Mouse (Mus musculus): Measurements from ENCODE around the gene Chsy1. TPM values are rescaled to one million over a fixed set of nuclear protein-coding genes. Genes with fewer than 3 reads are reported as not detected.
A peak's percentile ranks its signal among the peaks of the same experiment; 100 is the strongest.

The Chsy1 gene
- total and polyA plus RNA-seq, 3 experiments: 2.4 to 7.1 (median 4.6) TPM

GRCm38 (mm10) chr7:66080231-66080613, 29.1 kb upstream of the Chsy1 start:
- Histone ChIP-seq H3K9me3 (replicated peaks) (no peaks in the 10 kb centered on the region), H3K4me3 (ENCODE audit: low read depth, low read length) (peak overlapping the region; percentile 82), H3K4me1 (ENCODE audit: insufficient read depth, low read depth, low read length) (peaks cover 33% of the 10 kb centered on the region), H3K27me3 (ENCODE audit: insufficient read depth, low read length) (no peaks in the 10 kb centered on the region), H3K36me3 (replicated peaks) (peaks cover 72% of the 10 kb centered on the region)
- DNase-seq (ENCODE audit: low spot score): peak; percentile 38
- TF ChIP-seq GATA1 (IDR thresholded peaks at IDR 0.05; ENCODE audit: borderline replicate concordance, low read length) (no peak), GATA2 (IDR thresholded peaks at IDR 0.05; ENCODE audit: borderline replicate concordance, low read depth, low read length) (no peak), CTCF (IDR thresholded peaks at IDR 0.05; ENCODE audit: low read depth, low read length) (no peak), POLR2AphosphoS5 (IDR thresholded peaks at IDR 0.05; ENCODE audit: insufficient replicate concordance, low read depth, low read length) (no peak), TAL1 (conservative IDR thresholded peaks at IDR 0.05; ENCODE audit: low read depth, low read length) (no peak)
- no peak for ATAC-seq (ENCODE audit: extremely low read depth, insufficient number of reproducible peaks, low FRiP score, poor library complexity, severe bottlenecking)

GRCm38 (mm10) chr7:66083757-66084156, 25.6 kb upstream of the Chsy1 start:
- Histone ChIP-seq H3K27me3 (ENCODE audit: insufficient read depth, low read length) (no peaks in the 10 kb centered on the region), H3K4me1 (ENCODE audit: insufficient read depth, low read depth, low read length) (peaks cover 27% of the 10 kb centered on the region), H3K9me3 (replicated peaks) (no peaks in the 10 kb centered on the region), H3K36me3 (replicated peaks) (peaks cover 76% of the 10 kb centered on the region), H3K4me3 (ENCODE audit: low read depth, low read length) (no peak overlapping the region)
- ATAC-seq (ENCODE audit: extremely low read depth, insufficient number of reproducible peaks, low FRiP score, poor library complexity, severe bottlenecking) (no peak), DNase-seq (ENCODE audit: low spot score) (no peak)
- TF ChIP-seq CTCF (IDR thresholded peaks at IDR 0.05; ENCODE audit: low read depth, low read length): no peak
- TF ChIP-seq GATA2 (IDR thresholded peaks at IDR 0.05; ENCODE audit: borderline replicate concordance, low read depth, low read length): no peak
- TF ChIP-seq TAL1 (conservative IDR thresholded peaks at IDR 0.05; ENCODE audit: low read depth, low read length): no peak
- no peak for TF ChIP-seq POLR2AphosphoS5 (IDR thresholded peaks at IDR 0.05; ENCODE audit: insufficient replicate concordance, low read depth, low read length)

- no peaks in the 10 kb centered on the region for H3K27me3 ChIP-seq (ENCODE audit: insufficient read depth, low read length)
- H3K4me3 ChIP-seq (ENCODE audit: low read depth, low read length): no peak overlapping the region
- peaks cover 21% of the 10 kb centered on the region for H3K4me1 ChIP-seq (ENCODE audit: insufficient read depth, low read depth, low read length)
- H3K36me3 ChIP-seq (replicated peaks): peaks cover 83% of the 10 kb centered on the region
- no peaks in the 10 kb centered on the region for H3K9me3 ChIP-seq (replicated peaks)
- no peak for ATAC-seq (ENCODE audit: extremely low read depth, insufficient number of reproducible peaks, low FRiP score, poor library complexity, severe bottlenecking)
- no peak for DNase-seq (ENCODE audit: low spot score)
- TF ChIP-seq GATA2 (IDR thresholded peaks at IDR 0.05; ENCODE audit: borderline replicate concordance, low read depth, low read length): no peak
- no peak for TF ChIP-seq TAL1 (conservative IDR thresholded peaks at IDR 0.05; ENCODE audit: low read depth, low read length)
- TF ChIP-seq CTCF (IDR thresholded peaks at IDR 0.05; ENCODE audit: low read depth, low read length): no peak
- TF ChIP-seq GATA1 (IDR thresholded peaks at IDR 0.05; ENCODE audit: borderline replicate concordance, low read length): no peak
- no peak for TF ChIP-seq POLR2AphosphoS5 (IDR thresholded peaks at IDR 0.05; ENCODE audit: insufficient replicate concordance, low read depth, low read length)
Measured at GRCm38 (mm10) chr7:66084546-66084945, 24.8 kb upstream of the Chsy1 start.

GRCm38 (mm10) chr7:66087652-66088051, 21.7 kb upstream of the Chsy1 start:
- DNase-seq (ENCODE audit: low spot score): no peak
- H3K4me3 ChIP-seq (ENCODE audit: low read depth, low read length): no peak overlapping the region
- peaks cover 95% of the 10 kb centered on the region for H3K36me3 ChIP-seq (replicated peaks)
- H3K27me3 ChIP-seq (ENCODE audit: insufficient read depth, low read length): no peaks in the 10 kb centered on the region
- no peaks in the 10 kb centered on the region for H3K9me3 ChIP-seq (replicated peaks)
- 0 out of 2 replicates have a peak, but pooled peaks cover 3% of the 10 kb centered on the region for H3K4me1 ChIP-seq (ENCODE audit: insufficient read depth, low read depth, low read length)
- no peak for ATAC-seq (ENCODE audit: extremely low read depth, insufficient number of reproducible peaks, low FRiP score, poor library complexity, severe bottlenecking)
- TF ChIP-seq GATA1 (IDR thresholded peaks at IDR 0.05; ENCODE audit: borderline replicate concordance, low read length) (no peak), CTCF (IDR thresholded peaks at IDR 0.05; ENCODE audit: low read depth, low read length) (no peak), POLR2AphosphoS5 (IDR thresholded peaks at IDR 0.05; ENCODE audit: insufficient replicate concordance, low read depth, low read length) (no peak), GATA2 (IDR thresholded peaks at IDR 0.05; ENCODE audit: borderline replicate concordance, low read depth, low read length) (no peak)

- 0 out of 2 replicates have a peak, but pooled peaks cover 3% of the 10 kb centered on the region for H3K4me1 ChIP-seq (ENCODE audit: insufficient read depth, low read depth, low read length)
- peaks cover 95% of the 10 kb centered on the region for H3K36me3 ChIP-seq (replicated peaks)
- H3K27me3 ChIP-seq (ENCODE audit: insufficient read depth, low read length): no peaks in the 10 kb centered on the region
- TF ChIP-seq GATA1 (IDR thresholded peaks at IDR 0.05; ENCODE audit: borderline replicate concordance, low read length) (no peak), TAL1 (conservative IDR thresholded peaks at IDR 0.05; ENCODE audit: low read depth, low read length) (no peak), POLR2AphosphoS5 (IDR thresholded peaks at IDR 0.05; ENCODE audit: insufficient replicate concordance, low read depth, low read length) (no peak), GATA2 (IDR thresholded peaks at IDR 0.05; ENCODE audit: borderline replicate concordance, low read depth, low read length) (no peak), CTCF (IDR thresholded peaks at IDR 0.05; ENCODE audit: low read depth, low read length) (no peak)
- H3K4me3 ChIP-seq (ENCODE audit: low read depth, low read length): no peak overlapping the region
- DNase-seq (ENCODE audit: low spot score) (no peak), ATAC-seq (ENCODE audit: extremely low read depth, insufficient number of reproducible peaks, low FRiP score, poor library complexity, severe bottlenecking) (no peak)
- H3K9me3 ChIP-seq (replicated peaks): no peaks in the 10 kb centered on the region
Measured at GRCm38 (mm10) chr7:66088077-66088476, 21.2 kb upstream of the Chsy1 start.

- Histone ChIP-seq H3K27me3 (ENCODE audit: insufficient read depth, low read length) (peaks cover 10% of the 10 kb centered on the region), H3K4me1 (ENCODE audit: insufficient read depth, low read depth, low read length) (no peaks in the 10 kb centered on the region), H3K4me3 (ENCODE audit: low read depth, low read length) (no peak overlapping the region), H3K36me3 (replicated peaks) (peaks cover 68% of the 10 kb centered on the region), H3K9me3 (replicated peaks) (no peaks in the 10 kb centered on the region)
- DNase-seq (ENCODE audit: low spot score) (no peak), ATAC-seq (ENCODE audit: extremely low read depth, insufficient number of reproducible peaks, low FRiP score, poor library complexity, severe bottlenecking) (no peak)
- TF ChIP-seq POLR2AphosphoS5 (IDR thresholded peaks at IDR 0.05; ENCODE audit: insufficient replicate concordance, low read depth, low read length): no peak
- no peak for TF ChIP-seq GATA1 (IDR thresholded peaks at IDR 0.05; ENCODE audit: borderline replicate concordance, low read length)
- TF ChIP-seq GATA2 (IDR thresholded peaks at IDR 0.05; ENCODE audit: borderline replicate concordance, low read depth, low read length): no peak
- no peak for TF ChIP-seq CTCF (IDR thresholded peaks at IDR 0.05; ENCODE audit: low read depth, low read length)
- no peak for TF ChIP-seq TAL1 (conservative IDR thresholded peaks at IDR 0.05; ENCODE audit: low read depth, low read length)
Measured at GRCm38 (mm10) chr7:66090676-66091190, 18.6 kb upstream of the Chsy1 start.
